Mouse (Mus musculus) cerebellum, postnatal 4 days (tissue): ENCODE data around the gene Chmp1a.
A peak's percentile ranks its signal among the peaks of the same experiment; 100 is the strongest.
"Not testable (repeated sequence)": the region's sequence is repeated elsewhere in the genome, so short reads cannot be mapped to it uniquely, and the experiment has no call there.

Experiments
- DNase-seq, 2 experiments: peaks; one replicate each; pipeline ENCODE4 v3.0.0; 2022; ENCODE audit warnings: low spot score in 2 of 2, mixed read lengths in 1 of 2

Chmp1a gene

DNA sequence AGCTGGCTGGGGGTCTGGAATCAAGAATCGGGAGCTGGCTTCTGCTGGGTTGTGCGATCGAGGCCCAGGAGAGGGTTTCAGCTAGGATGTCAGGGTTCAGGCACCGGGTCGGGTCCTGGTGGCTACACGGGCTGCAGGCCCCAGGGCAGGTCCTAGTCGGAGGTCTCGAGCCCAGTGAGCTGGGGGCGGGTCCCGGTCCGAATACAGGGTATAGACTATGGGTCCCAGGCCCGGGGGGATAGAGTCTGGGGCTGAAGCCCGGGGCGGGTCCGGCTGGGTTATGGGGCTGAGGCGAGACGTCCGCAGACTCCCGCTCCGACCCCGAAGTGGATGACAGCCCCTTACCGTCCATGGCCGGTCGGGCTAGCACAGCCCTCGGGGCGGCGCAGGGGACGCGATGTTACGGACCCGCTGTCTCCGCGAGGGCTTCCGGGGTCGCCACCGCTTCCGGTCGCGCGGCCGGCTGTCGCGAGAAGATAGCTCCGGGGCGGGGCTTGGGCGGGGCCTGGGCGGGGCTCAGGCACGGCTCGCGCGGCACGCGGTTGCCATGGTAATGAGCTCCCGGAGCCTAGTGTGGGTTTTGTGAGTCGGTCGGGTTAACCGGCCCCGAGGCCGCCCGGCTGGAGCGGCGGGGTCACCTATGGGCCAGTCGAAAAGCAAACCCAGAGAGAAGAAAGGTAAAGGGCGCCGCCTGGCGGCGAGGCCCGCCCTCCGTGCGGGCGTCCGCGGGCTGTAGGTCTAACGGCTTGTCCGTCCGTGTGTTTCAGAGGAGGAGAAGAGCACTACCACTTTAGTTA lies at the start of gene Chmp1a, which contains the start of gene Spata33:
TSS of gene Chmp1a (minus strand) at position 443 of the 797 bp plus-strand sequence.
TSS of gene Spata33 (plus strand) at position 512 of the 797 bp plus-strand sequence.
- peak; percentile 67 to 91 for DNase-seq

DNA sequence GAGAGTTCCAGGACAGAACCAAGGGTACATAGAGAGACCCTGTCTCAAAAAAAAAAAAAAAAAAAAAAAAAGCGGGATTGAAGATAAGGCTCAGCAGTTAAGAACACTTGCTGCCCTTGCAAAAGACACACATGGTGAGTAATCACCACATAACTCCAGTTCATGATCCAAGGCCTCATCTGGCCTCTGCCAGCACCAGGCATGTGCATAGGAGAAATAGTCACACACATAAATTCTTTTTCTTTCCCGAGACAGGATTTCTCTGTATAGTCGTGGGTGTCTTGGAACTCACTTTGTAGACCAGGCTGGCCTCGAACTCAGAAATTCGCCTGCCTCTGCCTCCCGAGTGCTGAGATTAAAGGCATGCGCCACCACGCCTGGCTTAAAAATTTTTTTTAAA lies 45.0 kb upstream of the Chmp1a start:
- not testable (repeated sequence) for DNase-seq

DNA sequence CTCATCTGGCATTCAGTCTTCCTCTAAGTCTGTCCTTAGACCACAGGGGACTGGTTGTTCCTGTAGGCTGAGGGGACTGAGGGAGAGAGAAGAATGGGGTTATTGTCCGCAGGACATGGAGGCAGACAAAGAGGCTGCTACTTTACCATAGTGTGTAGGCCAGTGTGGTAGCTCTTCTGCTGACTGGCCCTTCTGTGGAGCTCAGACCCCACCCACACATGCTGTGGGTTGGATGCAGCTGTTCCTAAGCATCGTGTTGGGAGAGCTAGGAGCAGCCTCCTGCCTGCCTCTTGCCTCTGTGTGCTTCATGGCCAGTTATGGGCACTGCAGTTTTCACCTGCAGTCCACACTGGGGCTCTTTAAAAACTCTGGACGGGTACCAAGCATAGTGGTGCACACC lies 44.6 kb upstream of the Chmp1a start:
- DNase-seq, result no peak

DNA sequence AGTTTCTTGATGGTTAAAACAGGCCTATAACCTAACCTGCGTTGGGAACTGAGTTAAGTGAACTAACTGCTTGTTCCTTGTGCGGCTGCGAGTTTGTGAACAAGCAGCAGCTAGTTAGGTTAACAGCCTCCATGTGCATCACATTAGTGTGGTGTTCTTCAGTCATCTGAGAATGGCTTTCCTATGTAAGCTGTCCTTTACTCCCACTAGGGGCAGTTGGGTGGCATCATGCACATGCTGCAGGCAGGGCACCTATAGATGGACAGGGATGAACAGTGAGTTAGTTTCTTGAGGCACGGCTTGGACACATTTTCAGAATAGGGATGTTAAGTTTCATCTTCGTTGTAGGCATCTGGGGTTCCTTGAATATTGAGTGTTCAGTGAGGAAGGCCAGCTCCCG lies 42.6 kb upstream of the Chmp1a start:
- no peak for DNase-seq

DNA sequence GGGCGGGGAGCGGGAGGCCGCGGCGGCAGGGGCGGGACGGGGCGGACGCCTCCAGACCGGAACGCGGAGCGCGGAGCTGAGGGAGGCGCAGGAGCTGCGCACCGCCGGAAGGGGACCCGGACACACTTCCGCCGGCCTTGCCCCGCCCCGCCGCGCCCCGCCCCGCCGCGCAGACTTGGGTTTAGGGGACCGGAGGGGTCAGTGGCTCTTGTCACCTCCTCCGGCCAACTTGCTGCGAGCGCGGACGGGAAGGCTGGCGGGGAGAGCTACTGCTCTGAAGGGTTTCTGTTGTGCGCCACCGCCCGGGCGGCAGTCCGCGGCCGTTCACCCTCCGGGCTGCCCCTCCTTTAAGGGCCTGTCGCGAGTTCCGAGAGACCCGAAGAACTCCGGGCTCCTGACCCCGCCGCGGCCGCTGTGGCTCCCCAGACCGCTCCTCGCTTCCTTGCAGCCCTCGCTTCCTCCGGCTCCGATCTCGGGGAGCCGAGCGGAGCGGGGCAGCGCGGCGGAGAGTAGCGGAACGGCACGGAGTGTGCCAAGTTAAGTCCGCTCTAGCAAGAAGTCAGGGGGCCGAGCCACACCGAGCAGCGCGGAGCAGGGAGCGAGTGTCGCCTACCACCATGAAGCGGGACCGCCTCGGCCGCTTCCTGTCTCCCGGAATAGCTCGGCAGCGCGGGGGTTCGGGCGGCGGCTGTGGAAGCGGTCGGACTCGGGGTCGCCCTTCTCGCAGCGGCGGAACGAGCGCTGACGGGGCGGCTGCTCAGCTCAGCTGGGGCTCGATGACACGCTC lies 41.7 kb upstream of the Chmp1a start, which contains the start of the genes Zfp276 and Vps9d1:
TSS of gene Zfp276 (plus strand) at position 97 of the 787 bp plus-strand sequence.
TSS of gene Vps9d1 (minus strand) at position 250 of the 787 bp plus-strand sequence.
- peak; percentile 79 to 86 for DNase-seq

DNA sequence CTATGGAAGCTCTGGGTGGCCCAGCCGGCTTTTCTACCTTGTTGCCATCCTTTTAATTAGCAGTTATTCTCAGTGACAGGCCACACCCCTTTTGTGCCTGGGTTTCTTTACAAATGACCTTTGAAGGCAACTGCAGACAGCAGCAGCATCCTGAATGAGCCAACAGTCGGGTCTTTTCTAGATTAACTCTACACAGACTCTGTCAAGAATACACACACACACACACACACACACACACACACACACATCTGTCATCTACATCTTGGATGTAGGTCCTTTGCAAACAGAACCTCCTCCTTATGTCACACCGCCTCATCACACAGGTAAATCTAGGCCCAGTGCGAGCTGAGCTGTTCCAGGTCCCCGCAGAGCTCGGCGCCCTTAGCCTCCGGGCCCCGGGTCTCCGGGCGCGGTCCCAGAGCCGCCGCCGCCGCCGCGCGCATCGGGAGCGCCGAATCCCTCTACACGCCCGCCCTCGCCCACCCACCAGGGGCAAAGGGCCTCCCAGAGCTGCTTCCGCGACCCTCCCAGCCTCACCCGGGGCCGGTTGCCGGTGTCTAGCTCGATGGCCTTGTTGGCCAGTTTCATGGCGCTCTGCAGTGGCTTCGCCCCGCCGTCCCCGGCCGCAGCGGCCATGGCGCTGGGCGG lies 41.0 kb upstream of the Chmp1a start:
- no peak for DNase-seq

DNA sequence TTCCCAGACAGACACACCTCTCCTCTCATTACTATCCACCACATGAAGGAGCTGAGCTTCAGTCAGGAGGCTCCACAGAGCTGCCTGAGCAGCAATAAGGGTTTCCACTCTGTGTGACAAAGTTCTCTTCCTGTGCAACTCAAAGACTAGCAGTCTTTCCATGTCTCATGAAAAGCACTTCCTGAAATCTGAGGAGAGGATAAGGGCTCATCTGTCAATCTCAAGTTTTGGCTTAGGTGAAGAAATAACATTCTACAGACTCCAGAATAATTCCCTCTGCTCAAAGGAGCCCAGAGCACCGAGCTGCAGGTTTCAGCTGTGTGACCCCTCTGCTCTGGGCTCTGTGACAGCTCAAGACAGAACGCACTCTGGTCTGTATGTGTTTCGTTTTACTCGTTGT lies 40.4 kb upstream of the Chmp1a start:
- no peak for DNase-seq

DNA sequence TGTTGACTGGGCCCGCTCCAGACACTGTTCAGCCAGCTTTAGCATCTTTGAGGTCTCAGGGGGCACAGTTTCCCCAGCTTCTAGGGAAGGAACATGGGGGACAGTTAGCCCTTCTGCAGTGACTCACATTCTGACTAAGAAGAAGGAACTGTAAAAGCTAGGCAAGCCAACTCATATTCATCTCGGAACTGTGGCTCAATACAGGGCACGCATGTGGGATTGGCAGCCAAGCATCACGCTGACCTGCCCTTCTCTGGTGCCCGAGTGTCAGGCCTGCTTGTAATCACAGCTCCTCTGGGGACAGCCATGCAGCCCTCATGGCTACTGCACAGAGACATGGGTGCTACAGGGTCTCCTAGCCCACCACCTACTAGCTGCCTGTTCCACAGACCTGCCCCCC lies 38.4 kb upstream of the Chmp1a start:
- no peak for DNase-seq

DNA sequence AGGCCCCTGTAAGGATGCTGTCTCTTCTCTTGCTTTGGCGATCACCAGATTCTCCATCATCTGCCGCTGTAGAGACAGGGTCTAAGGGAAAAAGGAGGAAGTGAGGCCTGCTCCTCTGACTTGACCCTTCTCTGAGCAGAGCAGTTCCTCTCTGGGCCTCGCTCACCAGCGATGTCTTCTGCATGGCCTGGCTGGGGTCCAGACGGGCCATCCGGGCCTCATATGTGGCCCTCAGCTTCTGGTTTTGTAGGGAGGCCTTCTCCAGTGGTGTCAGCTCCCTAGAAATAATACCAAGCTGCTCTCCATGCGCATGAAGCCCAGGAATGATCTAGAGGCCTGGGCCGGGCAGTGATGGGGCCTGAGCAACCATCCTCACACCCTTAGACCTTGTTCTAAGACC lies 36.0 kb upstream of the Chmp1a start:
- no peak for DNase-seq

DNA sequence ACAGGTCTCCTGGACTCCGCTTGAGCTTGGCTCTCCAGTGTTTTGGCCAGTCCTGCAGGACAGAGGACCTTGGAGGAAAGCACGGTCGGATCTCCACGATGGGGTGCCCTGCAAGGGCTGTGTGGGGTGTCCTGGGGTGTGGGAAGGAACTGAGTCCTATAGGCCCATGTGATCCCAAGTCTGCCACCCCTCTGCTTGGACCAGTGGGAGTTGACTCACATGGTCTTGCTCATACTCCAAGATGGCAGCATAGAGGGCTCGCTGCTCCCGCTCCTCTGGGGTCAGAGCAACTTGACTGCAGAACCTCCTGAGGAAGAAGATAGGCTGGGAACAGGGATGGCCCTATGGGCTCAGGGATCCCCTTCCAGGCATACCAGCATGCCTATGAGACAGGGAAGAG lies 35.2 kb upstream of the Chmp1a start:
- no peak for DNase-seq

DNA sequence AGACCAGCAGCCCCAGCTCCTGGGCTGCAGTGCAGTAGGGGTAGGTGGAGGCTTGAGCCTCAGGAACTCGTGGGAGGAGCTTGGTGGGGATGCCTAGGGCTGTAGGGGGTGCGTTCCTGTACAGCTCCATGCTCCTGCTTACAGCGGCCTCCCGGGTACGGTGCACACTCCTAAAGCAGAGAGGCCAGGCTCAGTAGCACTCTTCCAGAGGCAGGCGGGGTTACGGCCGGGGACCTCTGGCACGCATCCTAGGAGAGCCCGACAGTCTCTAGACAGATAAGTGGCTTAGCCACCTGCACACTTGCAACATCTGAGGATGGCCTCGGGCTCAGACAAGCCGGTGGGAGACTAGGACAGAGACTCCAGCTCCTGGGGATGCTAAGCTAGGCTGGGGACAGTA lies 33.0 kb upstream of the Chmp1a start:
- no peak for DNase-seq

DNA sequence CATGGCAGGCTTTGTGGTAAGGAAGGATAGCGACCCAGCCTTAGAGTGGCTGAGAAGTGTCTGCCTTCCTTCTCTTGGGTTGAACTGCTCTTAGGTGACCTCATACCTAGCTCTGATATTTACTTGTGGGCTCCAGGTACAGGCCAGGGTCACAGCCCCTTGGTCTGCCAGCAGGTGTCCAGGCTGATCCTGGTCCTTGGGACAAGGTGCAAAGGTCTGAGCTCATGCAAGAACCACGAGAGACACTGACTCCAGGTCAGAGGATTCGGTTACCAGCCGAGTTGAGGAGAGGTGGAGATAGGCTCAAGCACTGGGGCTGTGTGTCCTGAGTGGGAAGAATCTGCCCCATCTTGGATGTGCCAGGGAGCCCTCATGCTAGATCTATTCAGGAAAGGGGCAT lies 31.8 kb upstream of the Chmp1a start:
- DNase-seq, result no peak

DNA sequence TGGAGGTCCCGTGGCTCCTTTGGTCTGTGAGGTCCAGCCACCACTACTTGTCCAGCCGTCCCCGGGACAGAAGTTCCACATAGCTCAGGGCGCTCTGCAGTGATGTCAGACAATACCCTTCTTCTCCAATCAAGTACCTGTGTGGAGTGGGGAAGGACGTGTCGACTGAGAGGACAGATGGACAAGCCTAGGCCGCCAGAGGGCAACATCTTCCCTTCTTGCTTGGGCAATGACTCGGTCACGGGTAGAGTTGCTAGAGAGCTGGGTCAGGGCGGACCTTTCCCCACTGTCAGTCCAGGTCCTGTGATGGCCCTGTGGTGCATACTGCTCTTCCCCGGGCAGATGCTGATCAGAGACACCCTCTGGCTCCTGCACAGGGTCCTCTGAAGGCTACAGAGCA lies 30.5 kb upstream of the Chmp1a start:
- no peak for DNase-seq

DNA sequence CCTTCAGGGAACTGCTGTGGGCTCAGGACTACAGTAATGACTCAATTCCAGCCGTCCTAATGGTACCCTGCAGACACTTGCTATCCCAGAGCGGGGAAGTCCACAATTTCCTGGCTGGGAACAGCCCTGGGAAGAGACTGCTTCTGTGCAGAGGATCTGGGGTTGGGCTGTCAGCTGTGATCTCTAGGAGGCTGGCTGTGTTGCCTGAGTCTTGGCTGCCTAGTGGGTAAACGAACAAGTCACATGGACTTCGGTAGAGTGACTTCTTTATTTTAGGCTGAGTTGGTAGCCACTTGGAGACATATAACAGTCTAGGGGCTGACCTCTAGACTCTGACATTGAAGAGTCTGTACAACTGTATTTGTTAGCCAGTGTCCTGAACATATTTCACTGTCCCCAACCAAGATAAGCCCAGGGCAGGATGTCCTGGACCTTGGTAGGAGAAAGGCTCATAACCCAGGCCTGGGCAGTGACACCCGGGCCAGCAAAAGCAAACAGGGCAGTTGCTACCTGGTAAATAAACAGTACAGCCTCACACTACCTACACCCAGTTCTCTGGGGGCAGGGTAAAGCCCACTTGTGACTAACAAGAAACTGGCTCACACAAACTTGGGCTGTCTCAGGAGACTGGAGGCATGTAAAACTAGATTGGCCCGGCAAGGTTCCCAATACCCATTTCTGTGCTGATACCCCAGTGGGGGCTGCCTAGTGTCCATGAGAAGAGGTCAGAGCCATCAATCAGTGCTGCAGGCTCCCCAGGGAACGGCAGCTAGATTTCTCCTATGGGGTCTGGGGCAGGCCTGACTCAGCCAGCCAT lies 29.8 kb upstream of the Chmp1a start:
- no peak for DNase-seq

DNA sequence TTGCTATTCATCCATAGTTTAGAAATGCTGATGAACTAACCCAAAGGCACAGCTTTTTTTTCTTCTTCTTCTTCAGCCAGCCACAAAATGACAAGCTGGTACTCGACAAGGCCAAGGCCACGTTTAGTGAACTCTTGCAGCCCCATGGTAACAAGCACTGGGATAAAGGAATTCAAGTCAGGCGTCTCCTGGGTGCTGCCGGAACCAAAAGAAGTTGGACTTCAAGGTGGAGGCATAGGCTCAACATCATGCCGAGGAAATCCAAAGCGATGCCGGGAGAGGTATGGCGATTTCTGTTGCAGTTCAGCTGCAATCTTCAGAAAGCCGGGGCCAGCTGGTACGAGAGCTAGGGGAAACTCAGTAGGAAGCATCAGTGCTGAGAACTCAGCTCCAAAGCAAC lies 26.8 kb upstream of the Chmp1a start:
- no peak for DNase-seq

DNA sequence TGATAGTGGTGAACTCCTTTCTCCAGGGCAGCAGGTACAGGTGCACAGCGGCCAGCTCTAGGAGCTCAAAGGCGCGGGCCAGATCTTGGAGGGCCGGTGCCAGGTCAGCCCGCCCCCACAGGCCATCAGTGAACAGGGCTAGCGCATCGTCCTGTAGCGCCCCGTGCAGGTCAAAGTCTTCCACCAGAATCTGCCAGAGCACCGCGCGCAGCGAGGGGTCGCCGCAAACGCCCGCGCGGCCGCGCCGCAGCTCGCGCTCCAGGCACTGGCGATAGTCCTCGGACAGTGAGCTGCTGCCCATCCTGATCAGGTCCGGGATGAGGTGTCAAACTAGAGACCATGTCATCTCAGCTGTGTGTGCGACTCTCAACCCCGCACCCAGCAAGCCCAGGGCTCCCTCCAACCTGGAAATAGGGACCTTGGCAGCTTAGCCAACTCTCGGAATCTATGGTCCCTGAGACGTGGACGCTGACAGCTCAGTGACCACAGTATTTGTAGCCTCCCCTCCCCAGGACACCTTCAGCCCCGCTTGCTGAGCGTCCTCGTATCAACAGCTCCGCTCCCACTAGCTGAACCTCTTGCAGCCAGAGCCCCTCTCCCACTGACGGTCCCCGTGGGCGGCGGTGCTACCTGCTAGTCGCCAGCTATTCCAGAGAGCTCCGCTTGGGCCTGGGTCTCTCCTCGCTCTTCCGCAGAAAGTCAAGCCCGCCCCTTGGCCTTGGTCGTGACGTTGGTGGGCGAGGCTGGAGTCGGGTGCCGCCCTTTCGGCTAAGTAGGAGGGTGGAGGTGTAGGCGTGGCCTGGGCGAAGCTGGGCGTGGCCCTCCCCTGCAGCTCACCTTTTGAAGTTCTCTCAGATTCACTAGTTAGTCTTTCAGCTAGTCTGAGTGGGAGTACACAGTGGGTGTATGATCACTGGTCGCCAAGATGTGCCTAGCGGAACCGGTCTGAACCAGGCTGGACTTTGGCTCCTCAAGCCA lies 23.2 kb upstream of the Chmp1a start, which contains the start of gene Spata2l:
TSS of gene Spata2l (minus strand) at position 714 of the 978 bp plus-strand sequence.
- peak in 1 of 2 experiments; percentile 55 for DNase-seq

DNA sequence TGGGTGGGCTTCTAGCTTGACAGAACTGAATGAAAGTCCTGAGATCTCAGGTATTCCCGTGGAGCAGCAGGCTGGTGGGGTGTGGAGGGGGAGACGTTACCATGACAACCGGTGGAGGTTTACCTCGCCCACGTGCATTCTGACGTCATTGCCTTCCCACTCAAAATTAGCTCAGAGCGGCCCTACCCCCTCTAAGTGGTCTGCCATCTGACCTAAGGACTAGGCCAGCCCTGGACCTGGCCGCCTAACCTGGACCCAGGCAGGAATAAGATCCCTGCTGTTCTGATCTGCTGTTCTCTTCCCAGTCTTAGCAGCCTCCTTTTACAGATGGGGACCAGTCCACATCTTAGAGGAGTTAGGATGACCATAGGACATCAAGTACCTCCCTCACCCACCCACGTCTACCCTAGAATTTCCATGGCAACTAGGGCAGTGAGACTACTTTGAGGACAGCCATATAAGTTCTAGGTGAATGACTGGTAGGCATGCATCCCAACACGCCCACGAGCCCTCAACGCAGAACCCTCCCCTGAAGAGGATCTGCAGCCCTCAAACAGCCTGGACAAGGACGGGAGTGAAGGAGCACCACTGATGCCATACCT lies 22.5 kb upstream of the Chmp1a start:
- DNase-seq, result no peak

DNA sequence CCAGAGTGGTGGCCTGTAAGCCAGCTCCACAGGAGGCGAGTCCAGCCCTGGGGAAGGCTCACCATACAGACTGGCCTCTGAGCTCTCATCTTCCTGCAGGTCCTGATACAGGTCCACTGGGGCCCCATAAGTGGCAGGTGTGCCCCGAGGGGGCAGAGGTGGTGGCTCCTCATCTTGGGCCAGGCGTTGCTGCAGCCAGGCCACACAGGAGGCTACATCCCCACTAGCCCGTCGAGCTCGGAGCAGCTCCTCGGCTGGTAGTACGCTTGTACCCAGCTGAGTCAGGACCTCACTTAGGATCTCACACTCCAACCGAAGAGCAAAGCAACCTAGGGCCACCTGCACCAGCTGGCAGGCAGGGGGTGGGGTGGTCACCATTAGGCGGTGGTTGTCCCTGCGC lies 21.2 kb upstream of the Chmp1a start:
- DNase-seq, result no peak

DNA sequence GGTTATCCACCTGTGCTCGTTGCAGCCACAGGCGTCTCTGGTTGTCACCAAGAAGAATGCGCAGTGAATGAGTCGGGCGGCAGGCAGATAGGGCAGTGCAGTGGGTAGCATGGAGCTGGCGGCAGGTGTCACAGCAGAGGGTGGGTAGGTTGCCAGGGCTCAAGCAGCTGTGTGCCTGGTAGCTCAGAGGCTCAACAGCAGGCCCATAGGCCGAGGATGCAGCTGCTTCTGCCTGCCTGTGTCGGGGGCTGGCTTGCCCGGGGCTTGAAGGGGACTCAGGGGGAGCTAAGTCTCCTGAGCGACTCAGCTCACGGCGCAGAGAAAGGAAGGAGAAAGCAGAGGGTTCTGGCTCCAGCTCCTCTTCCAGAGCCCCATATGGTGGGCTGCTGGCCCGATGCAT lies 20.7 kb upstream of the Chmp1a start:
- no peak for DNase-seq

DNA sequence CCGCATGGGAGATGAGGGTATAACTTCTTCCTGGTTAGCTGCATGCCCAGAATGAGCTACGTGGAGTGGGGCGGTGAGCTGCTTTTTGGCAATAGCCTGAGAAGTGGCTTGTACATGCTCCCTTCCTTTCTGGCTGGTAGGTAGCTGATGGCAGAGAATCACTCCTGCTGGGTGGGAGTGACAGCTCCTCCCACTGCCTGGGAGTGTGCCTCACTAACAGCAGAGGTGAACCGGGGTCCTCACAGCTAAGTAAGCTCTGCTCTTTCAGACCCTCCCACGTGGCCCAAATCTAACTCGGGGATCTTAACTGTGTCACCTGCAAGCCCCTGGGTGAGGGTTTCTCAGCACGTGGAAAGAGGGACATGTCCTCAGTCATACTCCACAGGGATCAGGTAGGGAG lies 20.0 kb upstream of the Chmp1a start:
- DNase-seq, result no peak
